Mouse (Mus musculus) lung, adult 2 months (tissue): Measurements from ENCODE around the gene Mgarp.
"Not testable (repeated sequence)": the region's sequence is repeated elsewhere in the genome, so short reads cannot be mapped to it uniquely, and the experiment has no call there.

ENCODE experiments used
- CTCF ChIP-seq: fragments of 200-500 bp; IDR thresholded peaks from 2 replicates; pipeline ENCODE4 v1.5.1; 2011; ENCODE audit warnings: mild to moderate bottlenecking, low read length, control low read depth; ENCODE audit not compliant: insufficient read depth
- POLR2A ChIP-seq: fragments of 200-500 bp; IDR thresholded peaks from 2 replicates; pipeline ENCODE4 v1.6.1; 2011; ENCODE audit warnings: low read depth, mild to moderate bottlenecking, control low read depth, low read length, borderline replicate concordance; ENCODE audit errors: extremely low read depth

DNA sequence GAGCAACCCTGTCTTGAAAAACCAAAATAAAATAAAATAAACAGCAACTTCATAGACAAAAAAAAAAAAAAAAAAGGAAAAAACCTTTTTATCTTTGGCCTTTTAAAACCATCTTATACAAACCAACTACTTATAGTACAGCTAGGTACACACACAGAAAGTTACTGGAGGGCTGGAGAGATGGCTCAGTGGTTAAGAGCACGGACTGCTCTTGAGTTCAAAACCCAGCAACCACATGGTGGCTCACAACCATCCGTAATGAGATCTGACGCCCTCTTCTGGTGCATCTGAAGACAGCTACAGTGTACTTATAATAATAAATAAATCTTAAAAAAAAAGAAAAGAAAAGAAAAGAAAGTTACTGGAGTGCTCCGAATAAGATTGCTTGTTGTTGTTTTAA is 5.5 kb upstream of the Mgarp start:
- not testable (repeated sequence) for TF ChIP-seq CTCF, POLR2A
